Mouse (Mus musculus): ENCODE measurements around the gene Sema6c.

GRCm38 (mm10) chr3:95194721-95195135, 34.5 kb downstream of the Sema6c start:
- TF ChIP-seq CTCF (IDR thresholded peaks at IDR 0.05; ENCODE audit: low read depth, low read length) (no peak), POLR2A (IDR thresholded peaks at IDR 0.05; ENCODE audit: extremely low read depth, insufficient read depth, low read length) (no peak)

All from liver, adult 2 months (tissue).